Mouse (Mus musculus) NIH3T3 (cell line): ENCODE data around the gene Kif26b.

Experiments used
- DNase-seq: peaks from one replicate; pipeline ENCODE4 v3.0.0-alpha.2; 2012; ENCODE audit warnings: low read depth

Gene Kif26b

DNA sequence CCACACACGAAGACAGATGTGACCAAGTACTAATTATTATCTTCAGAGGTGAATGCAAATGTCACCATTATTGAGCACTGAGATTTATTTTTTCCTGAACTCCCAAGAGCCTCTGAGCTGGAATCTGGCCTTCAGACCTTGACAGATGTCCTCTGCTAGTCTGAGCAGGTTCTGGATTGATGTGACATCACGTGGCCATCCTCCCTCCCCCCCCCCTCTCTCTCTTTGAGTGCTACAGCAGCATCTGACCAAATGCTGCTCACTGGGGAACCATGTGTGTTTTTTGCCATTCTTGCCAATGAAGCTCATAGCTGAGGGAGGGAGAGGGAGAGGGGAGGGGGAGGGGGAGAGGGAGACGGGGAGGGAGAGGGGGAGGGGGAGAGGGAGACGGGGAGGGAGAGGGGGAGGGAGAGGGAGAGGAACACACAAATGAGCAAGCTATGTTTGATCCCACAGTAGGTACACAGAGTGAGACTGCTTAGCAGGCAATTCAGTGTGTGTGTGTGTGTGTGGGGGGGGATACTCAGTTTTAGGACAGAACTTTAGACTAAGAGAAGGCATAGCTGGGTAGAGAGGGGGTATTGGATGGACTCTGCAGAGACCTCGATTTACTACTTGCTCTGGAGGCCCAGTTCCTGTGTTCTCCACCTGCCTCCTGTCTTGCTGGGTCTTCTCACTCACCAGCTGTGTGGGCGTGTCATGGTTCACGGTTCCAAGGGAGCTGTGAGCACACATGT, 241.9 kb downstream of the Kif26b start:
- no peak for DNase-seq

DNA sequence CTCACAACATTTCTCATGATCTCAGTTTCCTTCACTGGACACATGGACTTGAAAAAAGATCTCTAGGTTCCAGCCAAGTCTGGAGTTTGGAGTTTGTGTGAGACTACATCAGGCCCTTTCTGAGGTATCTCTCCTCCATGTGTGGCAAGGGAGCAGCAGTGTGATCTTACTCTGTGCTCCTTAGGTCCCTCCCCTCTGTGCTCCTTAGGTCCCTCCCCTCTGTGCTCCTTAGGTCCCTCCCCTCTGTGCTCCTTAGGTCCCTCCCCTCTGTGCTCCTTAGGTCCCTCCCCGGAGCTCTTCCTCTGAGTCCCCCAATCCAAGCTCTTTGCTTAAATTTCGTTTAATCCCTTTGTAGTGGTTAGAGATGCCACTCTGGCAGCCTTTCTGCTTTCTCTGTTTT, 250.8 kb downstream of the Kif26b start:
- no peak for DNase-seq

DNA sequence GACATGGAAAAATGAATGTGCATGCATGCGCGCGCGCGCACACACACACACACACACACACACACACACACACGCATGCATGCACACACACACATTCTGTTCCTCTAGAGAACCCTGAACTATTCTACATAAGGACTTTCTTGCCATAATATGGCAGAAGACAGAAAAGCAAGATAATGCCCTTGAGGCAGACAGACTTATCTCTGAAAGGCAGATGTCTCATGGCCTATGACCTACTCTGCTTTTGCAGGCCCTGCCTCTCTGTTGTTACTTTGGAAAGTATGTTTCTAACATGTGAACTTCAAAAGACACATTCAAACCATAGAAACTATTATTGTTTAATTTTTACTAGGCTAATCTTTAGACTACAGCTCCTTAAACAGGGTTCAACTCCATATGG, 255.1 kb downstream of the Kif26b start:
- DNase-seq = no peak

DNA sequence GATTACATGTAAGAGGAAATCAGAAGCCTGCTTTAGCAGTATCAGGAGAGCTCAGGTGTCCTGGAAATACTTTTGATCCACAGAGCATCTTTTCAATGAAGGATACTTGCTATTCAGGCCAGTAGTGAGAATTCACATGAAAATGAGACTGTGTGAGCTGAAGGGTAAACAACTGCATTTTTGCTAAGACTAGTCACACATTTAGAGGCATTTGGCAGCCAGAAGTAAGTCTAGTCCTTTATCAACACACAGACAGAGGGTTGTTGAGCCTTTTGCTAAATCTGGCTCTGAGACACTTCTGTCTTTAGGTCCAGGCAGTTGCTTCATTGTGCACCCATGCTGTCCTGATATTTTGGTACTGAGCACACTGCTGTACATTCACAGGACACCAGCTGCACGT, 262.3 kb downstream of the Kif26b start:
- DNase-seq = peak; percentile 36

DNA sequence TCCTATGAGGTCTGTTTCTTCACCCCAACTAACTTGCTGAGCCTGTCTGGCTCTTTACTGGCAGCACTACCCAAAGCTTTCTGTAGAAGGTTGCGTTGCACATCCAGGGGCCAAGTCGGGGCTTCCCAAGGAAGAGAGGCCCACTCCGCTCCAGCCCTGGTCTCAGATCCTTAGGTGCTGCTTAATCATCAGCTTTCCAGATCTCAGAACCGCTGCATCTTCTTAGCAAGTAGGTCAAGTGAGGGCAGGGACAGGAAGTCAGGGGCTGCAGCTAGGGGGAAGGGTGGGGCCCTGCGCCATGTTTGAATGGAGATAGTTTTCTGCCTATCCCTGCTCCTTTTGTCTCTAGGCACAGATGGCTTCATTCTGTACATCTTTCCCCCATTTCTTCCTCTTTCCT, 263.8 kb downstream of the Kif26b start:
- DNase-seq = no peak

DNA sequence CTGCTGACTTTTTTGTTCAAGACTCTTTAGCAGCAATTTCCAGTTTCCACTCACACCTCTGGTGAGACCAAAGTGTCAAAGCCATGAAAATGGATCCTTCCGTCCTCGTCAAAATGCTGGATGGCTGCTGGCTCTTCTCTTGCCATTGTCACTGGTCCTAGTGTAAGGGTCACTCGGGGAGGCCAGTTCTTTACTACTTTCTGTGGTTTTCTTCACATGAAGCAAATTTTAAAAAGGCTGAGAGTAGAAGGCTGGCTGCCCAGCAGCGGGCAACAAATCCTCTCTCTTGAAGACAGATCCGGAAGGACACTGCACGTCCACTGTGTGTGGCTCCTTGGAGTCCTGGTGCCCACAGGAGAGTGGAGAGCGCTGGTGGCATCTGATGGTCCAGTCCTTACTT, 265.9 kb downstream of the Kif26b start:
- no peak for DNase-seq

DNA sequence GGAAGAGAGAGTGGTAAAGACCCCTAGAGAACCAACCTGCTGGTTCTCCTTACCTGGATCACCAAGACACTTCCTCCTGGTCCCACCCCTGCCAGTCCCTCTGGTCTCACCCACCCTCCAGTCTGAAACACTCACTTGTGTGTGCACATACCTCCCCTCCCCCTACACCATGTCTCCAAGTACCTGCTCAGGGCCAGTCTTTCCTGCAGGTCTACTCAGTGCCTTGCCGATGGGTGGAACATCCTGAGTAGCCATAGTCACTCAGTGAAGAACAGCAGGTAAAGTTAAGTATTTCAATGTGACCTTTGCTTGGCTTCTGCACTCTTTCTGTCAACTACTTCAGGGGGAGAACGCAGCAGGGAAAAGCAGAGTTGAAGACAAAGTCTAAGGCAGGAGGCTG, 268.5 kb downstream of the Kif26b start:
- no peak for DNase-seq

DNA sequence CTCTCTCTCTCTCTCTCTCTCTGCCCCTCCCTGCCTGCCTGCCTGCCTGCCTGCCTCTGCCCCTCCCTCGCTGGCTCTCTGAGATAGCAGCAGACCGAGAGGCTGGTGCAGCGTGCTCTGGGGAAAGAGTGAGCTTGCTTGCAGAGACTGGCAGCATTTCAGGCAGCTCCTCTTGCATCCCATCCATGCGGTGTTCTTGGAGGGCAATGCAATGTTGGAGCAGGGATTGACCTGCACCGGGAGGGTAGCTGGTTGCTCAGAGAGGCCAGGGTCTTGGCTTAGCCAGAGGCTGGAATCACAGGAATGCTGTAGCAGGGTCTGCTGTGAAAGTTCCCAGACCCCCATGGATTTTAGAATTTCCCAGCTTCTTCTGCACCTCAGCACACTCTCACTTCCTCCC, 269.4 kb downstream of the Kif26b start:
- DNase-seq = no peak

DNA sequence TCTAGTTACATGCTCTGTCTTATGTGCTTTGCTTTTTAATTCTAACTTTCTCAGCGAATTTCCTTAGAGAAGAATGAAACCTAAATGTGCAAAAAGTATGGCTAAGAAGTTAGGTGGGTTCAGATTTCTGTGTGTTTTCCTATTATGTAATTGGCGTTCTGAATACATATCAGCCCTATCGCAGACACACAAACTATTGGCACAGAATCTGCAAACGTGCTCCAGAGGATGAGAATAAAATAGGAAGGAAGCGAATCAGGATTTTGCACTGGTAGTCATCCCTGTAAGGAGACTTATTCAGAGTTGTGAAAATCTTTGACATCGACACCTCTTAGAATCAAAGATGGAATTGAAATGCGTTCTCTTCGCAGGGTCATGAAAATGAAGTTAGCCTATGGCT, 270.0 kb downstream of the Kif26b start:
- DNase-seq = no peak

DNA sequence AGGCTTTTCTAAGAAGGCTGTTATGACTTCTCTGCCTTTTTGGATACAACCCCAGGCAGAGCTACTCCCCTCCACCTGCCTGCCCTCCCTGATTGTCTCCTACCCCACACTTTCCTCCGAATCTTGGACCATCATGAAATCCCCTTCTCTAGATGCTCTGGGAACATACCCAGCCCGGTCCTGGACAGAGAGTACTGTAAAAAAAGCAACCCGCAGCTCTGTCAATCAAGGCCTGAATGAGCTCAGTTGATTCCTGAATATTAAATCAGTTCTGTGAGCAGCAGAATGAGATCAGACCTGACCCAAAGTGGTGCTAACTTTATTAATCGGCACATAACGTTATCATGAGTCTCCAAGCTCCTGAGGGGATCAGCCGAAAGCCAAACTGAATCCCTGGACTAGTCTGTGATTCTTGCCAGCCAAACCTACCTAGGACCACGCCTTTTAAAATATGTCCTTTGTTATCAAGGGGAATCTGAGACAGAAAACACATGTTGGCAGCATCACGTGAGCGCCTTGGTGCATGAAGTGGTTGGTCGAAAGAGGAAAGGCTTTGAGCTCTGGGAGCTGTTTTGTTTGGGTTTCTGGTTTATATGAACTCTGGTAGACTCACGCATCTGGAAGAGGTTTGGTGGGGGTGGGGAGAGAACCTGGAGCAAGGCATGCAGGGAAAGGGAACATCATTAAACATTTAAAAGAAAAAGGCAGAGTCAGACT, 271.1 kb downstream of the Kif26b start:
- DNase-seq = peak; percentile 7

DNA sequence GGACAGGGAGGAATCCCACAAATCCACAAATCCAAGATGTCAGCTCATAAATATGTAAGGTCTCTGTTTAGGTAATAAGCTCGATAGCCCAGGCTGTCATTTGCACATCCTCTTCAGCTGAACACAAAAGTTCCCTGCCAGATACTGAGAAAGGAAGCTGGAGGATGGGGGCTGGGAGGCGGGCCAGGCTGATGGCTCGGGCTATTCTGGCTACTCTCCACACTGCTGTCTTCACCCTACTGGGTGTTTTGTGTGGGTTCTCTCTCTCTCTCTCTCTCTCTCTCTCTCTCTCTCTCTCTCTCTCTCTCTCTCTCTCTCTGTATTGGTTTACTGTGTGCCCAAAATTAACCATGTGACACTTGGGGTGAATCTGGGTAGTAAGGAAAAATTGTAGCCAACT, 274.2 kb downstream of the Kif26b start:
- DNase-seq = peak; percentile 25

DNA sequence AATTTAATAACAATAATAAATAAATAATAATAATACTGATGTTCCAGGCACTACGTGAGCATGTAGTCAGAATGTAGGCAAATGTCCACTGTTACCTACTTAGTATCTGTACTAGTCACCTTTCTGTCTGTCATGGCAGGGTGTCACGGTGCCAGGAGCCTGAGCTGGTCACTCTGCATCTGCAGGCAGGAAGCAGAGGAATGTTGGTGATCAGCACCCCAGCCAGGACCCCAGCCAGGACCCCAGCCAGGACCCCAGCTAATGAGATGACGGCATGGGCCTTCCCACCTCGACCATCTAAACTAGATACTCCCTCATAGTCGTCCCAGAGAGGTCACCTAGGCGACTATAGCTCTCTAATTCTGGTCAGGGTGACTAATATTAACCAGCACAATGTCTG, 288.6 kb downstream of the Kif26b start:
- no peak for DNase-seq

DNA sequence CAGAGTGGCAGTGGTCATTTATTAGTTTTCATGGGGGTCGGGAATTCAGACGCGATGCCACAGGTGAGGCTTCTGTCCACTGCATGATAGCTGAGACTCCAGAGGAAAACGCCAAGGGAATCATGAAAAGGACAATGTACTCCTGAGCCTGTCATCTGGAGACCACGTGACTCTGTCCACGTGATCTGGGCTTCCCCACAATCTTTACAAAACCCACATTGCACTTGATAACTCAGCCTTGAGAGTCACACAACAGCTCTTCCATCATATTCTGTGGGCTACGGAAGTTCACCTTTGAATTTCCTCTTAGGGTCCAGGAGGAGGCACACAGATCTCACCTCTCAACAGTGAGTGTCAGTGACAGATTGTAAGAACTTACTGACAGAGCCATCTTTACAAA, 290.1 kb downstream of the Kif26b start:
- no peak for DNase-seq

DNA sequence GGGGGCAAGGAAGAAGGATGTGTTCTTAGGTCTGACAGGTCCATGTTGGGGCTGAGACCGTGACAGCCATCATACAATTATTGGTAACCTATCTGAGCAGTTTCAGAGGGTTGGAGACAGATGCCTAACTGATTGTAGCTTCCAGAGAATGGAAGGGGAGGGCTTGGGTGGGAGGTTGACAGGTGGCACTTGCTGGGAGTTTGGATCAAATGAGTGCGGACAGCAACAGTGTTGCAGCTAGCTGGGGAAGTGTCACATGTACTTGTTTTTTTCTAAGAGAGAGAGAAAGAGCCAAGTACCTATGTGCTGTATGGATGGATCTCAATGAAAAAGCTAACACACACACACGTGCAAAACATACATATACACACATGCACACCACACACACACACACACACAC, 291.2 kb downstream of the Kif26b start:
- DNase-seq = no peak

DNA sequence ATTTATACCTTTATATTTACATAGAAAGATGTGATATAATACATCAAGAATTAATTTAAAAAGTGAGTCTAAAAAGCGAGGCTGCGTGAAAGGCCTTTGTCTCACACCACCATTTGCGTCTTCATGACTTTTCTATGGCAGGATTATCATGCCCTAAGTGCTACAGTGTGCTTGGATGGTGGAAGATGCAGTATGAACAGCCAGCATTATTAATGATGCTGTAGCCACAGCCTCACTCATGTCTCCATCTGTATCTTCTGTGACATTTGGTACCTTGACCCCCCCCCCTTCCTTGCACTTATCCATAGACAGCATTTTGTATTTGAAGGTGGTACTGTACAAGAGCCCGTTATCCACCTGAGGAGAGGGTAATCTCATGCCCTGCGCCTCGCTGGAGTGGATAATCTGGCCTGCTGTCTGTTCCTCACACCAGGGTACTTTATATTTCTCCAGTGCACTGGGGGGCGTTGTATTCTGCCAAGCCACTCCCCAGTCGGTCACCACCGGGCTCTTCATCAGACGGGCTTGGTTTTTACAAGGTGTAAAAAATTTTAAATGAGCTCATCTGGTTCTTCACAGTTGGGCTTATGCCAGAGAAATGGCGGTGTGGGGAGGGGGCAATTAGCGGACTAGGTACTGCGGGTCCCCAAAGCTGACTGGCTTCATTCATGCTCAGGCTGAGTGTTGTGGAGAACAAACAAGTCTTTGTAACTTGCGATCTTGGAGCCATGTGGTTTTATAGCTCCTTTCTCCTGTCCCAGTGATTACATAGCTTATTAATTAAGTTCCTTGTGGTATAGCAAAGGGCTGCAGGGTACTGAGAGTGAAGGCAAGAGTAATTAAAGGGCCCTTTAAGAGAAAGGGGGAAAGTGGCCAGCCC, 291.9 kb downstream of the Kif26b start:
- DNase-seq = no peak

DNA sequence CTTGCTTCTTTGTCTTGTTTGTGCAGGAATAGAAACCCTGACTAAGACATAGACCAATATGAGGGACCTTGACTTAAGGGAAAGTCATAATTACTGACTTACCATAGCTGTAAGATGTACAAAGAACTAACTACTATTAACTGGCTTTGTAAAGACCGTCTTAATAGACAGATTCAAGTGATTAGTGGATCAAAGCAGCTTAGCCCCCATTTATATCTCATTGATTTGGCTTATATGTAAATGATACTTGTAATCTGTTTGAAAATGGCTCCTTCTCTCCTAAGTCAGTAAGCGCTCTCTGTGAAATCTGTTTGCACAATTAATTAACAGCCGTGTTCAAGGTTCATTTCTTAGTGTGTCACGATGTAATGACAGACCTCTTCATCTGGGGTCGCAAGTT, 295.9 kb downstream of the Kif26b start:
- no peak for DNase-seq

DNA sequence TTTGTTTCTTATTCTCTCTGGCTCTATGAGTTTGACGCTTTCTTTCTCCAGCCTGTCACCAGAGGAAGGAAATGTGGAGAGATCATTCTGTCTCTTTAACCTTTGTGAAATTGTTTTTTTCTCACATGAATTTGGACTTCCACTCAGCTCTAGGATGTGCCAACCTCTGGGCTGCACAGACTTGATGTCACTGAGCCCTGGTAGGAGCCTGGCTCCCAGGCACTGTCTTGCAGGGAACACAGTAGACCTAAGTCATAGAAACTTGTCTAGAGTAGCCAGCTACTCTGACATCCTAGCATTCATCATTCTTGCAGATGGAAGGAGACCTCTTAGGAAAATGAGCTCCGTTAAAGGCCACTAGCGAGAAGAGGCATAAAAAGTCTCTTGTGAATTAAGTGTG, 298.3 kb downstream of the Kif26b start:
- DNase-seq = no peak

DNA sequence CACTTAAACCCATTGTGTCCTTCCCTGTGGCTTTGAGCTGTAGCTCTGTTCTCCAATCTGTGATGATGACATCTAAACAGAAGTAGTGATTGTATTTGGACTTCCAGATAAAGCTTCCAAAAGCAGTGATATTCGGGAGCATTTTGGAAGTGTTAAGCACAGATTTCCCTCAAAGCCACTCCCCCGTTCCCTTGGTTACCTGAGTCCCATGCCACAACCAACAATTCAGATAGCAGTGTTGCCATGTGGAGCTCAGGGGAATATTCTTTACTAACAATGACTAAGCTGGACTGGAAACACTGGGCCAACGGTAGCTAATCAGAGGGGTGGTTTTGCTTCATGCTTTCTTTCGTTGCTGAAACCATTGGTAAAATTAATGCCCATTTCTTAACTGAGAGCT, 300.5 kb downstream of the Kif26b start:
- peak; percentile 10 for DNase-seq

DNA sequence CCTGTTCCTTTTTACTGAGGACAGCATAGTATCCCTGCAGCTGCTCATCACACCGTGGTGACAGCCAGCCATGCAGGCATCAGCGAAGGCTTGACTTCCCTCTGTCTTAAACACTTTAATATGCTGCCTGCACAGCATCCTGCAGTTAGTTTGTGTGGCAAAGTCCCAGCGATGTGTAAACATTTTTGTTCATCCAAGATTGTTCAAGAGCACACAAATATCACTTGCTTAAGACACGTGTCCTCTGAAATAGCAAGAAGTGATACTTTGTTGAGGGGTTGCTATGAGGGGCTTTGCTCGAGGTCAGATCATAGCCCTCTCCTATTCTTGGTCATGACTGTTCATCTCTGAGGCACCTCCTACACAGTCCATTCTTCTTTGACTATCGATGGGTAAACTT, 303.6 kb downstream of the Kif26b start:
- no peak for DNase-seq

DNA sequence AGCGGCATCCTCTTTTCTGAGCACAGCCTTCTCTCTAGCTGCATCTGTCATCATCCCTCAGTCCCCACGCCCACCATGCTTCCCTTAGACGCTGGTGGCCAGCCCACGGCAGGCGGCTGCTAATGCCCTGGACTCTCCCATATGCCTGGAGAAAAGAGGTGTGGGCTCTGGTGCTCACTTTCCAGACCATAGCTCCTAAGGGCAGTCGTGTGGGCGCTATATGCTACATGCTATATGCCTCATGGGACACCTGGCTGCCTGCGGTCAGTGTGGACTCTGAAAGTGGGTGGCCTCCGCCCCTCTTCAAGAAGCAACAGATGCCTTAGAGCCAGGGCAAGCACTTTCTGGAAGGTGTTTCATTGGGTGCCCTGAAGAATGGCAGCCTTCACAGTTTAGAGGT, 306.9 kb downstream of the Kif26b start:
- DNase-seq = no peak

DNA sequence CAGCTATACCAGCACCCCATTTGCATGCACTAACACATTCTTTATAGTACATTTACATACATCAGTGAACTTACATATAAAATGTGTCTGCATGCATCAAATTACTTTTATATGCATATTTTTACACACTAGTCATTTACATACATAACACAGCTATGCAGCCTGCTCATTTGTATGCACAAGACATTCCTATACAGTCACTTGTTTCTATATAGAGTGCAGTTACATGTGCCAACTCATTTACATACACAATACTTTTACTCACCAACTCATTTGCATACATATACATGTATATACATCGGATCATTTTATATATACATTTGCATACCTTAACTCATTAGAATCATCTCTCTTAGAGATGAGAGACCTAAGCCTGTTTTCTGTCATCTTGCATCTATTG, 308.1 kb downstream of the Kif26b start:
- no peak for DNase-seq

DNA sequence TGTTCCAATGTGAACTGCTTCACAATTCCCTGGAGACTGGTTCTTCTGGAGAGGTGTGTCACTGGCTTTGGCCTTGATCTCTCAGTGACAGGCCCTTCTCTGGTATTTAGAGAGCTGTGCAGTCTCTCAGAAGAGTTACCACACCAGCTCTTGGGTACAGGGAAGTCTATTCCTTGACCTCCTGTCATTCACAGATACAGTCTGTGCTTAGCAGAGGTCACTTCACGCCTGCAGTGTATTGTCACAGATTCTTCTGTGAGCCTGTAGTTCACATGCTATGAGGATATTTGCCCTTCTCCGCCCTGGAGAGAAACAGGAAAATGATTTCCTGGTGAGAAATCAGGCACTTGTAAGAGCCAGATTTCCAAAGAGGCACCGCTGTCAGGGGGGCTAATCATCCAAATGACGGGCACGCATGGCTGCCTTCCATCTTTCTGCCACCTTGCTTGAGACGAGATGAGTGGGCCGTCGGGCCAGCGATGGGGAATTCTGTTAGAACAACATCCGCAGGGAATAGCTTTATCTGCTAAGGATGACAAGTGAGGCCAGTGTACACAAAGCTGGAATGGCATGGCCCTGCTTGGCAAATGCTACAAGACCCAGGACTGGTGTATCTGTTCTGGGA, 309.9 kb downstream of the Kif26b start:
- DNase-seq = no peak

DNA sequence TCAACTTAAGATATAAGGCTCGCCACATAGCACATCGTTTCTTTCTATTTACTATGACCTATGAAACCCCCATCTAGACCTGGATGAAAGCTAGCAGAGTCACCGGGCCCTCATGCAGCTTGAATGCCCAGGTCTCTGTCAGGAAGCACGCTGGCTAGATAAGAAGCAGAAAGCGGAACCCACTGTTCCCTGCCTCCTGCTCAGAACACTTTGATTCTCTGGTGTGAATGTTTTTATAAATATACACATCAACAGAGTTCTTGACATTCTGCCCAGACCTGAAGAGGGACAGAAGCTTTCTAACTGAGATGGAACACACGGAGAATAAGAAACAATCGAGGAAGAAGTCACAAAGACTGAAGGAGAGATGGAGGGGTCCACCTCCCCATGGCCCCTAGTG, 311.4 kb downstream of the Kif26b start:
- DNase-seq = no peak
